Mouse (Mus musculus): ENCODE measurements around the gene Rin2. TPM values are rescaled to one million over a fixed set of nuclear protein-coding genes. Genes with fewer than 3 reads are reported as not detected.
A peak's percentile ranks its signal among the peaks of the same experiment; 100 is the strongest.

The Rin2 gene
- polyA plus RNA-seq, 1 experiment from 2014 or later, result 32.5 TPM

DNA sequence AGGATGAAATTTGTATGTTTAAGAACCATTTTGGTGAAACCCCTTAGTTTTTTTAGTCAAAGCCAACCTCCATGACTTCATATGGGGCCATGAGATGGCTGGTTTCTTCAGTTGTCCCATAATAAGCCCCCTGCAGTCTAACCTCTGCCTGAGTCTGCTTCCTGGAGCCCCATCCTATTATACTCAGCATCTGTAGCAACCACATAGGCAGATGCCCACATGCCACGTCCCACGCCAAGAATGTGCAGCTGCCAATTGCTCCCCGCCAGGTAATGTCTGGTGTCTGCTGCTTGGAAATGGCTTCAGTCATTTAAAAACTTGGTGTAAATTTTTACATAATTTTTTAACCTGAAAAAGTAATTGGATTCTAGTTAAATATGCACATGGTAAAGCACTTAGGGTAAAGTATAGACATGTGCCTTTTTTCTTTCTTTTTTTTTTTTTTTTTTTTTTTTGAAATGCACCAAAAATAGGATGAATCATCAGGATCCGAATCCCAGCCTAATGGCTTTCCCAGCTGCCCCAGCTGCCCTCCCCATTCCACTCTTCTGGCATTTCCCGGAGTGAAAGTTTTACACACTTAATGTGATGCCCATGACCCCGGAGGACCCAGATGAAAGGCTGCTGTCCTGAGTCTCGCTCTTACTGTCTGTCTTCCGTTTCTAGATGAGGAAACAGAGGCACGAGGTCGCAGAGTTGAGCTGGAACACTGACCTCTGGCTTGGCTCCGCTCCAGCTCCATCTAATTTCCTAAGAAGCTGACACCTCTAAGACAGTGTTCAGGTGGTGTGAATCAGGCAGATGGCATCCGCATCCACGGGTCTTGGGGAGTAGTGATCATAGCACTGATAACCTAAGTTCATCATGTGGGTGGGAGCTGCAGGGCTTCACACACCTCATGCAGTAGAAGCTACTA lies 68.0 kb downstream of the Rin2 start:
- WGBS, result 35% methylated on average over 13 of the region's 13 CpGs
- Histone ChIP-seq H3K9me3 (ENCODE audit: low read length) (no peaks in the 10 kb centered on the region), H3K4me1 (ENCODE audit: insufficient read depth, low read length) (no peaks in the 10 kb centered on the region), H3K9ac (replicated peaks; ENCODE audit: low read length) (no peak overlapping the region), H3K4me2 (replicated peaks; ENCODE audit: low read depth, low read length) (no peak overlapping the region), H3K27me3 (ENCODE audit: insufficient read depth, low read length) (no peaks in the 10 kb centered on the region), H3K4me3 (ENCODE audit: low read length) (no peak overlapping the region), H3K36me3 (ENCODE audit: insufficient read depth, low read length) (peaks cover 9% of the 10 kb centered on the region; the same call in 1 of the 2 replicates), H3K27ac (ENCODE audit: low read length) (no peak overlapping the region)
- no peak for ATAC-seq (ENCODE audit: low FRiP score, low TSS enrichment)

DNA sequence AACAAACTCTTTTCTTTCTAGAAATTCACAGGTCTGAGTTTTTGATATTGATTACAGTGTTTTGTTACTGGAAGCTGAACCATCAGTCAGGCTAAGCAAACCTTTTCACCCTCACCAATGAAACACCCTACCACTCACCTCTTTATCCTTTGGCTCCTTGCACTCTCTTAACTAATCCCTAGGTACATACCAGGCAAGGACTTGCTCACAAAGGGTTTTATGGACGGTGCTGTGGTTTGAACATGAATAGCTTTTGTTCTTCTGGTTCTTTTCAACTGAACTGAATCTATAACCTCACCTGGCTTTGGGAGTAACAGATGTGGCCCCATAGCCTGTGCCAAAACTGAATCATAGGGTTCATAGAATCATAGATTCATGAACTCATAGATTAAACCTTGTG lies 71.4 kb downstream of the Rin2 start:
- no peak overlapping the region for H3K4me2 ChIP-seq (replicated peaks; ENCODE audit: low read depth, low read length)
- no peak for ATAC-seq (ENCODE audit: low FRiP score, low TSS enrichment)

DNA sequence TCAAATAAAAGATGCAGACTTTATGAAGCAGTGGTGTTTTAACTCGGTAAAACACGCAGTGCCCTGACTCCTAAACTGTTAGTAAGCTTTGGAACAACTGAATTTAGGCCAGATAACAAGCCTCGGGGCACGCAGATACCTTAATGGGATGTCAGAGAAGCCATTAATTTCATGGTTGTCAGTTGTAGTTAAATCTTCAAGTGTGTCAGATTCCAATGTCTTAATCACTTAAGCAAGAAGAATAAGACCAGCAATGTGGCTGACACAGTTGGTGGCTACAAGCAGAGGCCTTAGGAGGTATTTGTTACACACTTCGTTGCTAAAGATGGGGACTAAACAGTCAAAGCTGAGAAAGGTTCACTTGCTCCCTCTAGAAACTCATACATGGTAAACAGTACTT lies 74.6 kb downstream of the Rin2 start:
- ATAC-seq (ENCODE audit: low FRiP score, low TSS enrichment), result no peak
- H3K9me3 ChIP-seq (ENCODE audit: low read length), result no peaks in the 10 kb centered on the region
- H3K4me3 ChIP-seq (ENCODE audit: low read length), result no peak overlapping the region
- H3K27me3 ChIP-seq (ENCODE audit: insufficient read depth, low read length), result no peaks in the 10 kb centered on the region
- no peak overlapping the region for H3K4me2 ChIP-seq (replicated peaks; ENCODE audit: low read depth, low read length)
- H3K9ac ChIP-seq (replicated peaks; ENCODE audit: low read length), result no peak overlapping the region
- 53% methylated on average over 5 of the region's 5 CpGs for WGBS
- no peak overlapping the region for H3K27ac ChIP-seq (ENCODE audit: low read length)
- H3K4me1 ChIP-seq (ENCODE audit: insufficient read depth, low read length), result no peaks in the 10 kb centered on the region
- H3K36me3 ChIP-seq (ENCODE audit: insufficient read depth, low read length), result no peaks in the 10 kb centered on the region

More for the DNA sequence above, 71.4 kb downstream of the Rin2 start:
- no peak overlapping the region for H3K27ac ChIP-seq (ENCODE audit: low read length)
- H3K36me3 ChIP-seq (ENCODE audit: insufficient read depth, low read length), result 0 out of 2 replicates have a peak, but pooled peaks cover under 1% of the 10 kb centered on the region
- no peak overlapping the region for H3K4me3 ChIP-seq (ENCODE audit: low read length)
- H3K4me1 ChIP-seq (ENCODE audit: insufficient read depth, low read length), result no peaks in the 10 kb centered on the region
- H3K9ac ChIP-seq (replicated peaks; ENCODE audit: low read length), result no peak overlapping the region
- 79% methylated on average over 1 of the region's 1 CpGs for WGBS
- no peaks in the 10 kb centered on the region for H3K27me3 ChIP-seq (ENCODE audit: insufficient read depth, low read length)
- no peaks in the 10 kb centered on the region for H3K9me3 ChIP-seq (ENCODE audit: low read length)

DNA sequence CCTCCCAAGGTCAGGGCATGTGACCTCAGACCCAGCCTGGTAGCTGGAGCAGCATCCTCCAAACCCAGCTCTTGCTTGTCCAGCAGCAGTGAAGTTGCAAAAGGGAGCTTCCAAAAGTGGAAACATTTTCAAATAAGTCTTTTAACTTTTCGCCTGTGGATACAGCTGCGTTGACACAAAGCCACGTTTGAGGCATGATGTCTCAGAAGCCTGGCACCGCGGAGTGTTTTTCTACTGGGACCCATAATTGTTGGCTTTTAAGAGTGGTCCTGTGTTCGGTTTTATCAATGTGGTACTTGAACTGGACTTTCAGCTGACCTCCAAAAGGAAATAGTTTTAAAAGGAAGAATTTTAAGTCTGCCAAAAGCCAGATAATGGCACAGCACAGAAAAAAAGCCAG lies 77.6 kb downstream of the Rin2 start:
- 81% methylated on average over 6 of the region's 6 CpGs for WGBS
- Histone ChIP-seq H3K4me1 (ENCODE audit: insufficient read depth, low read length) (no peaks in the 10 kb centered on the region), H3K9ac (replicated peaks; ENCODE audit: low read length) (no peak overlapping the region), H3K36me3 (ENCODE audit: insufficient read depth, low read length) (no peaks in the 10 kb centered on the region), H3K4me2 (replicated peaks; ENCODE audit: low read depth, low read length) (no peak overlapping the region), H3K27ac (ENCODE audit: low read length) (no peak overlapping the region), H3K27me3 (ENCODE audit: insufficient read depth, low read length) (no peaks in the 10 kb centered on the region), H3K9me3 (ENCODE audit: low read length) (no peaks in the 10 kb centered on the region), H3K4me3 (ENCODE audit: low read length) (no peak overlapping the region)
- no peak for ATAC-seq (ENCODE audit: low FRiP score, low TSS enrichment)

DNA sequence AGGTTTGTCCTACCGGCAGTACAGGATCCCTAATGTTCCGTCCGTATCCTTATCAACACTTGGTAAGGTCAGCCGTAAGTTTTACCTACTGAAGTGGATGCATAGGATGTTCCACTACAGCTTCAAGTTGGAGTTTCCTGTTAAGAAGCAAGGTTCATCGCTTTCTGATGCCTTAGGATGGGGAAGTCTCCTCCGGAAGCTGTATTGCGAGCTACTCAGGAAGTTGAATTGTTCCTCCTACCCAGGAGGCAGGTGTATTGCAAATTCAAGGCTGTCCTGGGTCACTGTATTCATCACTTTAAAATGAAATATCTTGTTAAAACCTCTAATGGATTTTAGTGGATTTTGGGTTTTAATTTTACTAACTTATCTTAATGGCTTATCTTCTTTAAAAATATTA lies 79.0 kb downstream of the Rin2 start:
- no peak overlapping the region for H3K27ac ChIP-seq (ENCODE audit: low read length)
- no peaks in the 10 kb centered on the region for H3K27me3 ChIP-seq (ENCODE audit: insufficient read depth, low read length)
- 0 out of 2 replicates have a peak, but pooled peaks cover under 1% of the 10 kb centered on the region for H3K36me3 ChIP-seq (ENCODE audit: insufficient read depth, low read length)
- H3K9ac ChIP-seq (replicated peaks; ENCODE audit: low read length), result no peak overlapping the region
- no peaks in the 10 kb centered on the region for H3K4me1 ChIP-seq (ENCODE audit: insufficient read depth, low read length)
- WGBS, result 78% methylated on average over 7 of the region's 7 CpGs
- no peak for ATAC-seq (ENCODE audit: low FRiP score, low TSS enrichment)
- no peak overlapping the region for H3K4me3 ChIP-seq (ENCODE audit: low read length)
- no peaks in the 10 kb centered on the region for H3K9me3 ChIP-seq (ENCODE audit: low read length)
- H3K4me2 ChIP-seq (replicated peaks; ENCODE audit: low read depth, low read length), result no peak overlapping the region

DNA sequence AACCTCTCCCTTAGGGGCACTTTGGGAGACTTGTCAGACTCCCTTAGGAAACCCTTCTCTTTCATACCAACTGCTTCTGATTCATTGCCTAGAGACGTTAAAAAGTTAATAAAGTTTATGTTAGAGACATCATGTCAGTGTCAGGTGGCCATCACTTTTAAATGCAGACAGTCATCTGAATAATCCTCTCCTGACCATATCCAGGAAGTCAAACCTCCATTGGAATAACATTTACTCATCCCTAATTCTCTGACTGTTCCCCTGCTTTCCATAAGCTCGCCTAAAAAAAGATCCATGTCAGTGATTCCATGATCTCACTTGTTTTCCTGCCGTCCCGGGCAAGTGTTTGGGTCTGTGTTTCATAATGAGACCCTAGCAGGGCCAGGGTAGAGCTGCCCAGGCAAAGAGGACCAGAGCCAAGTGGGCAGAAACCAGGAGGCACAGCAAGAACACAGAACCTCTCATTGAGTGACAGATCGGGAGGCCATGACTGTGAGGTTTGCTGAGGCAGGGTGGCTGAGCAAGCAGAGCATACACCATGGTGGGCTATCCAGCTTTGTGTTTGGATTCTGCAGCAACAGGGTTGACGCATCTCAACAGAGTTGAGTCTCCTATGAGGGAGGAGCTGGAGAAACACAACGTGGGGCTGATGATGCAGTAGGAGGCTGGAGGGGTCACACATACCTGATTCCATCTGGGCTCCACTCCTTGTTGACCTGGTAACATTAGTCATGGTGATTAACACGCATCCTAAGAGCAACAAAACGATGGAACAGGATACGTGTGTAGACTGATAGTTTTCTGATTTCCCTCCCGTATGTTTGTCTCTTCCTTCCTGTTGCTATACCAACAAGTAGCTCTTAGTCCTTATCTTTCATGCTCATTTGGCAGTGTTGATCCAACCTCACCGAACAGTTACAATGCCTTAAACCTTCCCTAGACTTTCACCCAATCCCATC lies 81.1 kb downstream of the Rin2 start:
- Histone ChIP-seq H3K4me3 (ENCODE audit: low read length) (no peak overlapping the region), H3K27ac (ENCODE audit: low read length) (no peak overlapping the region), H3K36me3 (ENCODE audit: insufficient read depth, low read length) (0 out of 2 replicates have a peak, but pooled peaks cover 2% of the 10 kb centered on the region), H3K9ac (replicated peaks; ENCODE audit: low read length) (no peak overlapping the region), H3K4me2 (replicated peaks; ENCODE audit: low read depth, low read length) (no peak overlapping the region), H3K27me3 (ENCODE audit: insufficient read depth, low read length) (no peaks in the 10 kb centered on the region), H3K9me3 (ENCODE audit: low read length) (no peaks in the 10 kb centered on the region), H3K4me1 (ENCODE audit: insufficient read depth, low read length) (no peaks in the 10 kb centered on the region)
- ATAC-seq (ENCODE audit: low FRiP score, low TSS enrichment), result no peak
- WGBS, result 52% methylated on average over 12 of the region's 12 CpGs

DNA sequence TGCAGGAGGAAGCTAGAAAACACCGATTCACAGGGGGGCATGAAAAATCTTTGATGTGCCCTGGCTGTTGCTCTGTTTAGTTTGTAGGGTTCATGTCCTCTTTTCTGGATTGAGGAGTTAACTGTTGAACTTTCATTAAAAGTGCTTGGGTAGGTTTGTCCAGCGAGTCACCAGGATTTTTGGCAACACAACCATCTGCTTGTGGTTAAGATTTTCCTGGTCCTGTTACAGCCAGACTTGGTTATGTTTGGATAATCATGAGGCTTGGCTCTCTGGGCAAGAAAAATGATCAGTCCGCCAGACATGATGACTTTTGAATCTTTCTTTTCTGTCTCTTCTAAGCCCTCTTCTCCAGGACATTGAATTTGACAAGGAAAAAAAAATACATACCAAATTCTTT lies 85.1 kb downstream of the Rin2 start:
- no peak overlapping the region for H3K9ac ChIP-seq (replicated peaks; ENCODE audit: low read length)
- H3K27me3 ChIP-seq (ENCODE audit: insufficient read depth, low read length), result no peaks in the 10 kb centered on the region
- no peak for ATAC-seq (ENCODE audit: low FRiP score, low TSS enrichment)
- no peak overlapping the region for H3K4me2 ChIP-seq (replicated peaks; ENCODE audit: low read depth, low read length)
- no peaks in the 10 kb centered on the region for H3K4me1 ChIP-seq (ENCODE audit: insufficient read depth, low read length)
- H3K36me3 ChIP-seq (ENCODE audit: insufficient read depth, low read length), result 0 out of 2 replicates have a peak, but pooled peaks cover 2% of the 10 kb centered on the region
- no peaks in the 10 kb centered on the region for H3K9me3 ChIP-seq (ENCODE audit: low read length)
- no peak overlapping the region for H3K27ac ChIP-seq (ENCODE audit: low read length)
- no peak overlapping the region for H3K4me3 ChIP-seq (ENCODE audit: low read length)
- 56% methylated on average over 3 of the region's 3 CpGs for WGBS

DNA sequence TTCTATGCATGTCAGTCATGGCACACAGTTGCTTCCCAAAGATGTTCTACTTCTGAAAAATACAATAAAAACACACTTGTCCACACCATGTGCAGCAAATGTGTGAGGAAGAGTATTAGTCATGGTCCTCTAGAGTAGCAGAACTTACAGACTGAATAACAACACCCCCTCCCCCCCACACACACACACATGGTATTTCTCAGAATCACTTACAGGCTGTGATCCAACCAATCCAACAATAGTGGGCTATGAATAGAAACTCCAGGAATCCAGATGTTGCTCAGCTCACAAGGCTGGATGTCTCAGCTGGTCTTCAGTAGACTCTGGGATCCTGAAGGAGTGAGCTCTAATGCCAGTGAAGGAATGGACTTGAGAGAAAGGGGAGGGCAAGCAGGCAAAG lies 86.4 kb downstream of the Rin2 start:
- no peak for ATAC-seq (ENCODE audit: low FRiP score, low TSS enrichment)
- no peak overlapping the region for H3K9ac ChIP-seq (replicated peaks; ENCODE audit: low read length)
- H3K4me2 ChIP-seq (replicated peaks; ENCODE audit: low read depth, low read length), result no peak overlapping the region
- H3K27ac ChIP-seq (ENCODE audit: low read length), result no peak overlapping the region
- no peaks in the 10 kb centered on the region for H3K9me3 ChIP-seq (ENCODE audit: low read length)
- no peaks in the 10 kb centered on the region for H3K27me3 ChIP-seq (ENCODE audit: insufficient read depth, low read length)
- H3K4me3 ChIP-seq (ENCODE audit: low read length), result no peak overlapping the region
- H3K4me1 ChIP-seq (ENCODE audit: insufficient read depth, low read length), result no peaks in the 10 kb centered on the region
- peaks cover 8% of the 10 kb centered on the region; the same call in 1 of the 2 replicates for H3K36me3 ChIP-seq (ENCODE audit: insufficient read depth, low read length)

DNA sequence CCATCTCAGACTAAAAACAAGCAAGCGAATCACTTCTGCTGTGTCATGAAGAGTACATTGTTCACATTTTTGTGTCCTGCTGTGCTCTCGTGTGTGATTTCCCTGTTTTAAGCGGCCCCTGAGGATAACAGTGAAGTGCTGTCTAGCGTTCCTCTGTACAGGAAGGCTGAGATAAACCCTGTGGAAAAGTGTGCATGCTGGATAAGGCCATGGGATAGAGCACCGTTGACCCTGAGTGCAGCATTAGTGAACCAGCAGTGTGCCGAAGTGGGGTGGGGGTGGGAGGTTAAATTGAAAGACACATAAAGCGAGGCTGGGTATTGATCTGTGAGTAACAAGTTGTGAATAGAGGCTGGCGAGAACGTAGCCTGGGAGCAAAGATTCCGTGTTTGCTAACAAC lies 94.9 kb downstream of the Rin2 start:
- Histone ChIP-seq H3K36me3 (ENCODE audit: insufficient read depth, low read length) (peaks cover 6% of the 10 kb centered on the region; the same call in 1 of the 2 replicates), H3K9me3 (ENCODE audit: low read length) (no peaks in the 10 kb centered on the region), H3K4me1 (ENCODE audit: insufficient read depth, low read length) (peaks cover 19% of the 10 kb centered on the region), H3K27me3 (ENCODE audit: insufficient read depth, low read length) (no peaks in the 10 kb centered on the region), H3K9ac (replicated peaks; ENCODE audit: low read length) (no peak overlapping the region), H3K27ac (ENCODE audit: low read length) (no peak overlapping the region), H3K4me3 (ENCODE audit: low read length) (no peak overlapping the region), H3K4me2 (replicated peaks; ENCODE audit: low read depth, low read length) (no peak overlapping the region)
- ATAC-seq (ENCODE audit: low FRiP score, low TSS enrichment), result peak; percentile 41; the same call in 1 of the 2 replicates
- 60% methylated on average over 10 of the region's 10 CpGs for WGBS
